In the genomic region with DNA sequence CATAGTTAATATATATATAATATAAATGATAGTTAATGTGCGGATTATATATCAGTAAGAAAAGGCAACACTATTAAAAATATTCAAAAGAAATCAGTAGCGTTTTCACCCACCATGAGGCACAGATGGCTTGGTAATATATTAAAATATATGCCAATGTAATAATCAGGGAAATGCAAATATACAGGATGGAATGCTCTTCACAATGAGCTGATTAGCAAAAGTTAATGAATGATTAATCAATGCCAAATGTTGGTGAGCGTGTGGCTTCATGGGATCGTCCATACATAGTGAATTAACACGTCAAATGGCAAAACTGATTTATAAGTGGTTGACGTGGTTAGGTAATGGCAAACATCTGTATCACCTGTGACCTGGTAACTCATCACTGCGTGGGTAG, we compare ENCODE assay signal across 22 mouse cellular contexts. TPM values are rescaled to one million over a fixed set of nuclear protein-coding genes. Genes with fewer than 3 reads are reported as not detected.
"Had no signal": no experiment of that assay in that cellular context is flagged by ENCODE, and none has a peak within 500 bp of the region (broad histone marks: within the 10 kb centered on the region; RNA-seq: fewer than 3 reads in every experiment).

No protein-coding gene starts in this region.

- ATAC-seq: lung, postnatal 0 days; midbrain, embryonic 13.5 days; midbrain, embryonic 15.5 days had no signal

- H3K27me3 ChIP-seq: midbrain, embryonic 15.5 days; neural tube, embryonic 12.5 days; stomach, embryonic 15.5 days had no signal

- H3K9me3 ChIP-seq: lung, embryonic 15.5 days; megakaryocyte, embryonic 14.5 days; midbrain, embryonic 13.5 days; midbrain, embryonic 15.5 days; neural tube, embryonic 12.5 days; stomach, embryonic 15.5 days had no signal

- H3K36me3 ChIP-seq: lung, embryonic 15.5 days; midbrain, embryonic 13.5 days; midbrain, embryonic 15.5 days; neural tube, embryonic 12.5 days; stomach, embryonic 15.5 days had no signal

- H3K4me3 ChIP-seq: lung, embryonic 15.5 days; megakaryocyte, embryonic 14.5 days; midbrain, embryonic 13.5 days; midbrain, embryonic 15.5 days; neural tube, embryonic 12.5 days; stomach, embryonic 15.5 days had no signal

- H3K9ac ChIP-seq: lung, embryonic 15.5 days; midbrain, embryonic 13.5 days; midbrain, embryonic 15.5 days; neural tube, embryonic 12.5 days; stomach, embryonic 15.5 days had no signal

- H3K4me2 ChIP-seq: lung, embryonic 15.5 days; midbrain, embryonic 11.5 days; midbrain, embryonic 13.5 days; midbrain, embryonic 15.5 days; neural tube, embryonic 12.5 days; stomach, embryonic 15.5 days had no signal

- DNase-seq: lung, adult 2 months; lung, postnatal 14 days; lung, postnatal 36 days; right cerebral cortex, postnatal 14 days; thymus, adult 2 months; thymus, postnatal 25 days; thymus, postnatal 4 days had no signal

- H3K27ac ChIP-seq: lung, embryonic 15.5 days; macrophage; midbrain, embryonic 13.5 days; midbrain, embryonic 15.5 days; neural tube, embryonic 12.5 days; stomach, embryonic 15.5 days; stomach, postnatal 0 days had no signal

- H3K4me1 ChIP-seq: neural tube, embryonic 12.5 days had no signal

RNA-seq across cellular contexts. Expression of gene Slc1a7, which starts 9.6 kb away (rescaled TPM):
- total RNA-seq: megakaryocyte progenitor cell, adult 5-6 weeks; midbrain, postnatal 0 days; monocyte, adult 5-6 weeks; neutrophil, adult 5-6 weeks had no signal
- polyA plus RNA-seq: macrophage; midbrain, embryonic 11.5 days; midbrain, embryonic 13.5 days; midbrain, embryonic 15.5 days; neural tube, embryonic 12.5 days; neural tube, embryonic 14.5 days had no signal
